Mouse (Mus musculus) midbrain, postnatal 0 days (tissue): ENCODE results near the gene Fbxo17. TPM values are rescaled to one million over a fixed set of nuclear protein-coding genes. Genes with fewer than 3 reads are reported as not detected.
A peak's percentile ranks its signal among the peaks of the same experiment; 100 is the strongest.

Experiments
- ATAC-seq: fragments of 200-750 bp; cut with Nextera tagmentation; 2 replicates; pipeline ENCODE4 v1.8.0; 2017; ENCODE audit warnings: moderate number of reproducible peaks, mild to moderate bottlenecking, moderate TSS enrichment, moderate library complexity; ENCODE audit not compliant: low FRiP score
- DNase-seq: peaks from one replicate; pipeline ENCODE4 v3.0.0-alpha.2; 2015; ENCODE audit warnings: low spot score
- H3K27ac ChIP-seq: fragments of 300-500 bp; sonication (generic); 2 replicates; pipeline ENCODE4 v1.5.1; 2014; ENCODE audit warnings: low read depth, mild to moderate bottlenecking, low read length, mixed read lengths
- H3K27me3 ChIP-seq: fragments of 300-500 bp; sonication (generic); 2 replicates; pipeline ENCODE4 v1.6.1; 2014; ENCODE audit warnings: low read length, control low read depth, mixed read lengths; ENCODE audit not compliant: insufficient read depth
- H3K36me3 ChIP-seq: fragments of 300-500 bp; sonication (generic); 2 replicates; pipeline ENCODE4 v1.6.1; 2014; ENCODE audit warnings: low read length, control low read depth, mixed read lengths; ENCODE audit not compliant: insufficient read depth
- H3K4me1 ChIP-seq: fragments of 300-500 bp; sonication (generic); 2 replicates; pipeline ENCODE4 v1.6.1; 2014; ENCODE audit warnings: mild to moderate bottlenecking, control low read depth, antibody characterized with exemption, low read length, mixed read lengths; ENCODE audit not compliant: insufficient read depth
- H3K4me2 ChIP-seq: fragments of 300-500 bp; sonication (generic); 2 replicates; pipeline ENCODE4 v1.6.1; 2014; ENCODE audit warnings: low read depth, mild to moderate bottlenecking, low read length, mixed read lengths; ENCODE audit not compliant: poor library complexity, severe bottlenecking
- H3K4me3 ChIP-seq: fragments of 300-500 bp; sonication (generic); 2 replicates; pipeline ENCODE4 v1.5.1; 2014; ENCODE audit warnings: low read depth, mild to moderate bottlenecking, low read length, moderate library complexity
- H3K9ac ChIP-seq: fragments of 300-500 bp; sonication (generic); replicated peaks from 2 replicates; pipeline ENCODE4 v1.6.1; 2014; ENCODE audit warnings: mild to moderate bottlenecking, low read length, moderate library complexity, mixed read lengths; ENCODE audit not compliant: poor library complexity, severe bottlenecking
- H3K9me3 ChIP-seq: fragments of 300-500 bp; sonication (generic); 2 replicates; pipeline ENCODE4 v1.6.1; 2016; ENCODE audit warnings: low read length, control low read depth
- CTCF ChIP-seq: IDR thresholded peaks from 2 replicates; pipeline ENCODE4 v1.5.1; 2016; ENCODE audit warnings: antibody characterized with exemption, mild to moderate bottlenecking
- WGBS: fragments of 180-500 bp; shearing (Covaris S2); extraction: QIAGEN DNeasy Blood & Tissue Kit; methylation state at CpG from one replicate; pipeline ENCODE4 v1.1.7; 2014; 5-methylcytosine and 5-hydroxymethylcytosine counted together
- polyA plus RNA-seq: library from polyadenylated mRNA; unstranded; fragments of >200 nt; fragmentation: Nextera tagmentation; extraction: Ambion mirVana; gene quantifications from 2 replicates; pipeline ENCODE4 v1.2.1, GENCODE M21; 2015
- total RNA-seq: library from RNA; depleted of rRNA; stranded (reverse); fragments of >200 nt; gene quantifications from 2 replicates; pipeline ENCODE4 v1.2.3, GENCODE M21; 2014

The Fbxo17 gene
- total and polyA plus RNA-seq, 2 experiments from 2014 or later: 2.8 to 5.5 TPM

GRCm38 (mm10) chr7:28676811-28677541 is 39.6 kb upstream of the Fbxo17 start:
- WGBS: 87% methylated on average over 13 of the region's 13 CpGs
- no peak overlapping the region for H3K4me3 ChIP-seq
- H3K27me3 ChIP-seq: no peaks in the 10 kb centered on the region
- H3K4me2 ChIP-seq: no peak overlapping the region
- DNase-seq: no peak
- H3K9ac ChIP-seq: no peak overlapping the region
- H3K27ac ChIP-seq: no peak overlapping the region
- H3K36me3 ChIP-seq: no peaks in the 10 kb centered on the region
- ATAC-seq: no peak
- no peaks in the 10 kb centered on the region for H3K9me3 ChIP-seq
- no peak for TF ChIP-seq CTCF
- no peaks in the 10 kb centered on the region for H3K4me1 ChIP-seq

- Histone ChIP-seq H3K27ac (no peak overlapping the region), H3K4me1 (no peaks in the 10 kb centered on the region), H3K4me3 (no peak overlapping the region), H3K9ac (no peak overlapping the region), H3K4me2 (no peak overlapping the region), H3K36me3 (no peaks in the 10 kb centered on the region), H3K9me3 (no peaks in the 10 kb centered on the region), H3K27me3 (no peaks in the 10 kb centered on the region)
- TF ChIP-seq CTCF: no peak
- no peak for DNase-seq
- ATAC-seq: no peak
- 88% methylated on average over 8 of the region's 8 CpGs for WGBS
Measured at GRCm38 (mm10) chr7:28677624-28678023, 39.0 kb upstream of the Fbxo17 start.

GRCm38 (mm10) chr7:28691075-28691474 is 25.5 kb upstream of the Fbxo17 start:
- H3K36me3 ChIP-seq: no peaks in the 10 kb centered on the region
- H3K4me1 ChIP-seq: no peaks in the 10 kb centered on the region
- H3K27ac ChIP-seq: no peak overlapping the region
- no peaks in the 10 kb centered on the region for H3K9me3 ChIP-seq
- H3K27me3 ChIP-seq: no peaks in the 10 kb centered on the region
- TF ChIP-seq CTCF: no peak
- H3K9ac ChIP-seq: no peak overlapping the region
- no peak overlapping the region for H3K4me2 ChIP-seq
- no peak overlapping the region for H3K4me3 ChIP-seq
- ATAC-seq (no peak), DNase-seq (no peak)
- 80% methylated on average over 7 of the region's 7 CpGs for WGBS

- 0 out of 2 replicates have a peak, but pooled peaks cover 4% of the 10 kb centered on the region for H3K36me3 ChIP-seq
- TF ChIP-seq CTCF: peak; percentile 19; the same call in 1 of the 2 replicates
- H3K27ac ChIP-seq: peak within 1 kb of the TSS; percentile 51
- H3K9ac ChIP-seq: peak within 1 kb of the TSS; percentile 76
- H3K27me3 ChIP-seq: no peaks in the 10 kb centered on the region
- no peaks in the 10 kb centered on the region for H3K4me1 ChIP-seq
- peak; percentile 81 for ATAC-seq
- no peaks in the 10 kb centered on the region for H3K9me3 ChIP-seq
- peak within 1 kb of the TSS; percentile 55 for H3K4me3 ChIP-seq
- H3K4me2 ChIP-seq: peak within 1 kb of the TSS; percentile 73
- peak; percentile 48 for DNase-seq
- WGBS: 26% methylated on average over 26 of the region's 30 CpGs
Measured at GRCm38 (mm10) chr7:28692545-28693320, 23.9 kb upstream of the Fbxo17 start, which contains the start of gene Fbxo27. TSS of gene Fbxo27 (plus strand) at chr7:28692849.

GRCm38 (mm10) chr7:28693321-28693966 is 23.2 kb upstream of the Fbxo17 start:
- ATAC-seq (peak; percentile 87), DNase-seq (peak; percentile 94)
- Histone ChIP-seq H3K27ac (peak overlapping the region; percentile 51), H3K4me3 (peak overlapping the region; percentile 55), H3K27me3 (no peaks in the 10 kb centered on the region), H3K4me2 (peak overlapping the region; percentile 73), H3K9me3 (no peaks in the 10 kb centered on the region), H3K4me1 (no peaks in the 10 kb centered on the region), H3K36me3 (peaks cover 10% of the 10 kb centered on the region; the same call in 1 of the 2 replicates), H3K9ac (peak overlapping the region; percentile 76)
- 1% methylated on average over 36 of the region's 38 CpGs for WGBS
- TF ChIP-seq CTCF: peak; percentile 40
